Mouse (Mus musculus) heart, adult 2 months (tissue): ENCODE results near the gene Tgm7. TPM values are rescaled to one million over a fixed set of nuclear protein-coding genes. Genes with fewer than 3 reads are reported as not detected.

Experiments used
- DNase-seq, 2 experiments: peaks; one replicate each; pipeline ENCODE4 v3.0.0; 2021
- H3K27ac ChIP-seq: fragments of 200-600 bp; 2 replicates; pipeline ENCODE4 v1.8.1; 2022
- H3K27me3 ChIP-seq: fragments of 200-500 bp; 2 replicates; pipeline ENCODE4 v1.6.1; 2012; ENCODE audit warnings: mild to moderate bottlenecking, low read length, inconsistent platforms, mixed read lengths; ENCODE audit not compliant: control insufficient read depth, insufficient read depth
- H3K36me3 ChIP-seq: fragments of 200-500 bp; 2 replicates; pipeline ENCODE4 v1.6.1; 2012; ENCODE audit warnings: low read length, inconsistent platforms; ENCODE audit not compliant: control insufficient read depth, insufficient read depth
- H3K4me1 ChIP-seq: fragments of 200-500 bp; 2 replicates; pipeline ENCODE4 v1.6.1; 2011; ENCODE audit warnings: low read length; ENCODE audit not compliant: control insufficient read depth, insufficient read depth
- H3K4me3 ChIP-seq: fragments of 200-600 bp; 2 replicates; pipeline ENCODE4 v1.8.1; 2022
- H3K79me2 ChIP-seq: fragments of 200-500 bp; replicated peaks from 2 replicates; pipeline ENCODE4 v1.6.1; 2012; ENCODE audit warnings: mild to moderate bottlenecking, inconsistent platforms, low read length, moderate library complexity, mixed read lengths; ENCODE audit not compliant: control insufficient read depth, insufficient read depth
- H3K9ac ChIP-seq: fragments of 200-500 bp; 2 replicates; pipeline ENCODE4 v1.6.1; 2012; ENCODE audit warnings: low read depth, mild to moderate bottlenecking, control low read depth, inconsistent platforms, low read length, mixed read lengths
- CTCF ChIP-seq: fragments of 200-600 bp; IDR thresholded peaks from 2 replicates; pipeline ENCODE4 v1.8.1; 2022; ENCODE audit warnings: antibody characterized with exemption, mild to moderate bottlenecking, moderate library complexity
- EP300 ChIP-seq: fragments of 200-500 bp; IDR thresholded peaks from 2 replicates; pipeline ENCODE4 v1.6.1; 2011; ENCODE audit warnings: low read depth, low read length, control low read depth; ENCODE audit not compliant: insufficient read depth
- POLR2A ChIP-seq: fragments of 200-500 bp; IDR thresholded peaks from 2 replicates; pipeline ENCODE4 v1.6.1; 2011; ENCODE audit warnings: mild to moderate bottlenecking, low read depth, low read length, control low read depth; ENCODE audit not compliant: insufficient read depth
- WGBS: fragments of 180-500 bp; shearing (Covaris S2); methylation state at CpG from one replicate; pipeline ENCODE4 v1.1.7; 2018; 5-methylcytosine and 5-hydroxymethylcytosine counted together
- intact Hi-C: fragments of 180-260 bp; cut with DNase I; formaldehyde crosslinking; loops from one replicate; pipeline ENCODE4 v1.15.1; 2025
- polyA plus RNA-seq: library from polyadenylated mRNA; depleted of rRNA; stranded (reverse); fragments of >200 nt; gene quantifications from 2 replicates; pipeline ENCODE4 v1.2.3, GENCODE M21; 2012
- total RNA-seq, 2 experiments: library from RNA; stranded (reverse); gene quantifications; 2 replicates each; pipeline ENCODE4 v1.2.3; 2021

Tgm7 gene
- total and polyA plus RNA-seq, 3 experiments, result 0.04 TPM; not detected in 2

DNA sequence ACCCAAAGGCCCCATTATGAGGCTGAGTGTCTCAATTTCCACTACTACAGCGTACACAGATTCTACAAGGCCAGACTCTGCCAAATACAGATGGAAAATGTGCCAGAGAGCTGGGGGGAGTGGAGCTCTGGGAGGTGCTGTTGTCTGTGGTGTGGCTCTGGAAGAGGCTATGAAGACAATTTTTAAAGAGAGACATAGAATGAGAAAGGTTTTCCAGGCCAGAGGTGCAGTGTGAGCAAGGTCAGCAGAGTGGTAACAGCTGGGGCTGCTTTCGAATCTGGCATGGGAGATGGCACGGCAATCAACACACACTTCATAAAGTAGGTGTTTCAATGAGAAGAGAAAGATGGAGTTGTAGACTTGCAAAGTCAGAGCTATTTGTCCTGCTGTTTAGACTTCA, 9.7 kb upstream of the Tgm7 start:
- no peak overlapping the region for H3K9ac ChIP-seq
- H3K27me3 ChIP-seq, result no peaks in the 10 kb centered on the region
- no peak for TF ChIP-seq EP300
- no peak for TF ChIP-seq POLR2A
- no peak for TF ChIP-seq CTCF
- H3K4me3 ChIP-seq, result no peak overlapping the region
- 86% methylated on average over 3 of the region's 3 CpGs for WGBS
- no peak overlapping the region for H3K27ac ChIP-seq
- DNase-seq, result no peak
- H3K36me3 ChIP-seq, result no peaks in the 10 kb centered on the region
- intact Hi-C loops, result no loop called here
- no peaks in the 10 kb centered on the region for H3K79me2 ChIP-seq
- H3K4me1 ChIP-seq, result no peaks in the 10 kb centered on the region

DNA sequence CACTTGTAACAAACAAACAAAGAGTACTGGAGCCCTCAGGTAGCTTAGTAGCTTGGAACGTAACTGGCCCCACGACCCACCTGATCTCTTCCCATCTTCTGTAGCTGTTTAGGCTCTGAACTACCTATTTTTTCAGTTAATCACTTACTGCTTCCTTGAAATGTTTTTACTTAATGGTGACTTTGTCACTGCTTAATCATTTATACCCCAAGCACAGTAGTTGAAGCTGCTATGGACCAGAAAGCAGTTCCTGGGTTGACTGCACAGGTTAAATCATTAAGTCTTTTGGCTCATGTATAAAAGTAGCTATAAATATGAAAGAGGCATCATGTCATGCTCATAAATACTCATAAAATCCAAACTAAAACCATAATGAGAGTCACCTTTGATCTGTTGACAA, 5.8 kb upstream of the Tgm7 start:
- intact Hi-C loops, result no loop called here
- no peaks in the 10 kb centered on the region for H3K79me2 ChIP-seq
- 92% methylated on average over 2 of the region's 2 CpGs for WGBS
- DNase-seq, result no peak
- H3K27ac ChIP-seq, result no peak overlapping the region
- H3K4me3 ChIP-seq, result no peak overlapping the region
- no peak overlapping the region for H3K9ac ChIP-seq
- H3K4me1 ChIP-seq, result no peaks in the 10 kb centered on the region; the same call in 1 of the 2 replicates
- no peak for TF ChIP-seq POLR2A
- no peak for TF ChIP-seq EP300
- no peak for TF ChIP-seq CTCF
- H3K36me3 ChIP-seq, result no peaks in the 10 kb centered on the region
- no peaks in the 10 kb centered on the region for H3K27me3 ChIP-seq

DNA sequence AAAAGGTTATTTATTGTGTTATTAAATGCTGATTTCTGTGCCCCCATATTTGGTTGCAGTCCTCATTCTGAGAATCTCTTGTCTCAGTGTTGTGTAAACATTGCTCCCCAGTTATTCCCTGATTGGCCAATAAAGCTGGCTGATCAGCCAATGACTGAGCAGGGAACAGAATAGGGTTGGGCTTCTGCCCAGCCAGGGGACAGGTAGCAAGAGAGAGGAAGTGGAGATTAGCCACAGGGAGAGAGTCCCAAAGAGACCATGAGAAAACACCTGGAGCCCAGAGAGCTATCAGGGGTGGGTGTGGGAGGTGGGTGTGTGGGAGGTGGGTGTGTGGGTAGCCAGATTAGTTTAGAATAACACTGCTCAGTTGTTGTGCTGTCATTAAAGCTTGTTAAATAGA, 3.7 kb downstream of the Tgm7 start:
- intact Hi-C loops, result loop anchor here (10.0 kb wide), 1 partner anchor 631 kb away; no protein-coding TSS in a partner anchor
- Histone ChIP-seq H3K9ac (no peak overlapping the region), H3K4me3 (no peak overlapping the region), H3K4me1 (no peaks in the 10 kb centered on the region; the same call in 1 of the 2 replicates), H3K27me3 (no peaks in the 10 kb centered on the region), H3K79me2 (no peaks in the 10 kb centered on the region), H3K27ac (no peak overlapping the region), H3K36me3 (no peaks in the 10 kb centered on the region)
- DNase-seq, result no peak
- TF ChIP-seq POLR2A (no peak), CTCF (no peak), EP300 (no peak)

DNA sequence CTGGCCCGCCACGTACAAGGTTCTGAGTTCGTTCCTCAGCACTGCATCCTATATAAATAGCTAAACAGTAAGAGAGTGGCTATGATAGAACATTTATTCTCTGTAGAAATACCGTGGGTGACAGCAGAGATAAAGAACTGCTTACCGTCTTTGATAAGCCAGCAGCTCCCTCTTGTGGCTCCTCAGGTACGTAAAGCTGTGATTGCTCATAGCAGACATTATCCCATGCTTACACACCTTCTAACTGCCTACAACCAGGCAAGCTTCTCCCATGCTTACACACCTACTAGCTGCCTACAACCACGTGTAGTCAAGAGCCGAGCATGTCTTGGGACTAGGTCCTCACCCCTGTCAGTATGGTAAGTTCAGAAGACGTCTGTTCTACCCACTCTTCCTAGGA, 7.5 kb downstream of the Tgm7 start:
- intact Hi-C loops, result loop anchor here (2.0 to 10.0 kb wide), 4 partner anchors 61 to 627 kb away; no protein-coding TSS in a partner anchor
- no peak overlapping the region for H3K9ac ChIP-seq
- H3K79me2 ChIP-seq, result no peaks in the 10 kb centered on the region
- H3K36me3 ChIP-seq, result no peaks in the 10 kb centered on the region
- no peaks in the 10 kb centered on the region for H3K4me1 ChIP-seq
- DNase-seq, result peak; percentile 31 to 50
- 15% methylated on average over 9 of the region's 9 CpGs for WGBS
- no peak for TF ChIP-seq POLR2A
- peak; percentile 80 for TF ChIP-seq CTCF
- no peaks in the 10 kb centered on the region for H3K27me3 ChIP-seq
- H3K4me3 ChIP-seq, result no peak overlapping the region
- no peak overlapping the region for H3K27ac ChIP-seq

DNA sequence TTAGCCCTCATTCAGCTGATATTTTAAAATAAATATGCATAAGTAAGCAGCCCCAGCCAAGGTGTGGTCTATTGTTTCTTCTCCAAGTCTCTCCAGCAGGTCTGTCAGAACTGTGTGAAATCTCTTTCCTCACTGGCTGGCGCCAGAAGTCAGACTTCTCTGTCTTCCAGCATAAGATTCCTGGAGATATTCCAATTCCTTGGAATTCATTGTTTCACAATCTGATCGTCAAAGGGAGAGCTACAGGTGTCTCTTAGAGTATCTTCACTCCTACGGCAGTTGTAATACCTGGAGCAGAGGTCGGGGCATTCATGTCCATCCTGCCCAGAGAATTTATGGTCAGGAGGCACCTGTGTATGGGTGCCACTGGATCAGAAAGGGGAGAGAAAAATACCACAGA, 19.8 kb downstream of the Tgm7 start:
- Histone ChIP-seq H3K79me2 (no peaks in the 10 kb centered on the region), H3K27me3 (no peaks in the 10 kb centered on the region), H3K27ac (no peak overlapping the region), H3K4me1 (no peaks in the 10 kb centered on the region), H3K36me3 (no peaks in the 10 kb centered on the region), H3K9ac (no peak overlapping the region), H3K4me3 (no peak overlapping the region)
- 59% methylated on average over 4 of the region's 4 CpGs for WGBS
- TF ChIP-seq EP300, result no peak
- TF ChIP-seq POLR2A, result no peak
- intact Hi-C loops, result no loop called here
- DNase-seq, result no peak

DNA sequence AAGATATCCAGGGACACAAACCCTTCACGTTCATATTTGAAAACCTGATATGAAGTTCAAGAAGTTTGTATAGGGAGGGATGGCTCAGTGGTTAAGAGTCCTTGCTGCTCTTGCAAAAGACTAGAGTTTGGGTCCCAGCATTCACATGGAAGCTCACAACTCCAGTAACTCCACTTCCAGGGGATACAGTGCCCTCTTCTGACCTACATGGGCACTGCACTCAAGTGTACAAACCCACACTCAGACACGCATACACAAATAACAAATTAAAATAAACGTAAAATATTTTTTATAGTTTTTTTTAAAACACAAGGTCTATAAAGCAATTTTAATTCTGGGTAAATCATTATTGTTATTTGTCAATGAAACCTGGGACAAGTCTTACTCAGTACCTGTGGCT, 21.1 kb downstream of the Tgm7 start:
- H3K27me3 ChIP-seq, result no peaks in the 10 kb centered on the region
- intact Hi-C loops, result no loop called here
- no peaks in the 10 kb centered on the region for H3K36me3 ChIP-seq
- no peak overlapping the region for H3K4me3 ChIP-seq
- no peaks in the 10 kb centered on the region for H3K4me1 ChIP-seq
- no peak for DNase-seq
- 87% methylated on average over 3 of the region's 3 CpGs for WGBS
- TF ChIP-seq CTCF, result peak; percentile 27
- no peak for TF ChIP-seq EP300
- no peak overlapping the region for H3K27ac ChIP-seq
- H3K9ac ChIP-seq, result no peak overlapping the region
- no peaks in the 10 kb centered on the region for H3K79me2 ChIP-seq
